Mouse (Mus musculus): ENCODE measurements around the gene Rims4.

- TF ChIP-seq CTCF (IDR thresholded peaks at IDR 0.05; ENCODE audit: control insufficient read depth, insufficient read depth, low read length): no peak
- no peak for TF ChIP-seq POLR2A (IDR thresholded peaks at IDR 0.05; ENCODE audit: borderline replicate concordance, control insufficient read depth, low read depth, low read length)
Observed at GRCm38 (mm10) chr2:163853461-163853901, 65.0 kb downstream of the Rims4 start, which contains the start of gene Kcnk15.
